Mouse (Mus musculus) spleen, adult 12 weeks (tissue): ENCODE results near the gene Cep126.

Experiments
- DNase-seq: peaks from one replicate; pipeline ENCODE4 v3.0.0; 2022; ENCODE audit warnings: low spot score

Gene Cep126

GRCm38 (mm10) chr9:8134117-8134574 lies at the start of gene Cep126:
Cep126 (minus strand) TSS chr9:8134294.
- peak; percentile 14 for DNase-seq

GRCm38 (mm10) chr9:8179554-8179953 lies 45.5 kb upstream of the Cep126 start:
- DNase-seq = no peak

- DNase-seq = no peak
Observed at GRCm38 (mm10) chr9:8177099-8177498, 43.0 kb upstream of the Cep126 start.

- DNase-seq = no peak
Observed at GRCm38 (mm10) chr9:8157011-8157410, 22.9 kb upstream of the Cep126 start.

- no peak for DNase-seq
Observed at GRCm38 (mm10) chr9:8139501-8139900, 5.4 kb upstream of the Cep126 start.

GRCm38 (mm10) chr9:8133586-8134115 lies 443 bp downstream of the Cep126 start:
- DNase-seq = no peak

- DNase-seq = no peak
Observed at GRCm38 (mm10) chr9:8123495-8123894, 10.6 kb downstream of the Cep126 start.

GRCm38 (mm10) chr9:8114516-8114915 lies 19.6 kb downstream of the Cep126 start:
- no peak for DNase-seq

GRCm38 (mm10) chr9:8103050-8103449 lies 31.0 kb downstream of the Cep126 start:
- no peak for DNase-seq

GRCm38 (mm10) chr9:8100962-8101361 lies 33.1 kb downstream of the Cep126 start:
- no peak for DNase-seq

- DNase-seq = no peak
Observed at GRCm38 (mm10) chr9:8078882-8079281, 55.2 kb downstream of the Cep126 start.

- no peak for DNase-seq
Observed at GRCm38 (mm10) chr9:8074345-8074744, 59.7 kb downstream of the Cep126 start.

- DNase-seq = no peak
Observed at GRCm38 (mm10) chr9:8073203-8073755, 60.8 kb downstream of the Cep126 start.

GRCm38 (mm10) chr9:8059636-8060035 lies 74.5 kb downstream of the Cep126 start:
- DNase-seq = no peak

- no peak for DNase-seq
Observed at GRCm38 (mm10) chr9:8054831-8055230, 79.3 kb downstream of the Cep126 start.

GRCm38 (mm10) chr9:8043044-8043387 lies 91.1 kb downstream of the Cep126 start:
- no peak for DNase-seq

GRCm38 (mm10) chr9:8042338-8043043 lies 91.6 kb downstream of the Cep126 start, which contains the start of gene Cfap300:
Cfap300 (minus strand) TSS chr9:8042823.
- peak; percentile 65 for DNase-seq

GRCm38 (mm10) chr9:8035546-8035945 lies 98.5 kb downstream of the Cep126 start:
- no peak for DNase-seq

- no peak for DNase-seq
Observed at GRCm38 (mm10) chr9:8035091-8035490, 99.0 kb downstream of the Cep126 start.

- no peak for DNase-seq
Observed at GRCm38 (mm10) chr9:8034143-8034542, 100.0 kb downstream of the Cep126 start.

GRCm38 (mm10) chr9:8032847-8033246 lies 101.2 kb downstream of the Cep126 start:
- no peak for DNase-seq
